Mouse (Mus musculus) layer of hippocampus, adult 9-10 months (tissue): ENCODE data around the gene Pstk.
"Not testable (repeated sequence)": the region's sequence is repeated elsewhere in the genome, so short reads cannot be mapped to it uniquely, and the experiment has no call there.

ENCODE experiments used
- DNase-seq: peaks from one replicate; pipeline ENCODE4 v3.0.0; 2022; ENCODE audit warnings: low spot score

Gene Pstk

DNA sequence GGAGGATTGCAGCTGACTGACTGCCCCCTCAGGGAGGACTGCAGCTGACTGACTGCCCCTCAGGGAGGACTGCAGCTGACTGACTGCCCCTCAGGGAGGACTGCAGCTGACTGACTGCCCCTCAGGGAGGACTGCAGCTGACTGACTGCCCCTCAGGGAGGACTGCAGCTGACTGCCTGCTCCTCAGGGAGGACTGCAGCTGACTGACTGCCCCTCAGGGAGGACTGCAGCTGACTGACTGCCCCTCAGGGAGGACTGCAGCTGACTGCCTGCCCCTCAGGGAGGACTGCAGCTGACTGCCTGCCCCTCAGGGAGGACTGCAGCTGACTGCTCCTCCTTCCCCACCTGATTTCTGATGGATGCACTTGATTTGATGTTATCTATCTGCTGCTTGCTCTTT lies 45.8 kb downstream of the Pstk start:
- DNase-seq: not testable (repeated sequence)

DNA sequence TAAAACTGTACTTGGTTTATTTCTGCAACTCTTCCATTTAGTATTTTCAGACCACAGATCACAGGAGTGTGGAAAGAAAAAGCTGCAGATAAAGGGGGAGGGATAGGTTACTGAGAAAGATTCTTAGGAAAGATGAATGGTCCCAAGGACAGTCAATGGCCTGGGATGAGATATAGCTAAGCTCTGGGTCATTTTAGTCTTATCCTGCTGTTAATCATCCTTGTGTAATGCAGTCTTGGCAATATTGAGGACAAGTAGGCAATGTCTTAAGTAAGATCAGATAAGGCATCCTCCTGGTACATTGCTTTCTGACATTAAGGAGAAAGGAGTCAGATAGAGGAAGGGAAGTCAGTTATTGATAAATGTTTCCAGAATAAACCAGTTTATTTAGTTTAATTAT lies 46.7 kb downstream of the Pstk start:
- no peak for DNase-seq

DNA sequence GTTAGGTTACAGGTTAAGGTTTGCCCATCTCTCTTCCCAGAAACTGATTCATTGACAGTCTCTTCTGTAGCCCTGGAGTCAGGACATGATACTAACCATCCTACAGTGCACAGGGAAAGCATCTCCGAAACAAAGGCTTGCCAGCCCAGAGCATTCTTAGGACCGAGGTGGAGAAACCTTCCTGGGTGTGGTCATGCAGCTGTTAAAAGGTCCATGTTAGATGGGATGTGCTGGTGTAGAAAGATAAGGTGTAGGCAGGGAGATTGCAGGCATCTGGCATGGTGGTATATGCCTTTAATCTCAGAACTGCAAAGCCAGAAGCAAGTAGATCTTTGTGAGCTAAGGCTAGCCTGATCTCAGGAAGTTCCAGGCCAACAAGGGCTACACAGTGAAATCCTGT lies 54.0 kb downstream of the Pstk start:
- no peak for DNase-seq

DNA sequence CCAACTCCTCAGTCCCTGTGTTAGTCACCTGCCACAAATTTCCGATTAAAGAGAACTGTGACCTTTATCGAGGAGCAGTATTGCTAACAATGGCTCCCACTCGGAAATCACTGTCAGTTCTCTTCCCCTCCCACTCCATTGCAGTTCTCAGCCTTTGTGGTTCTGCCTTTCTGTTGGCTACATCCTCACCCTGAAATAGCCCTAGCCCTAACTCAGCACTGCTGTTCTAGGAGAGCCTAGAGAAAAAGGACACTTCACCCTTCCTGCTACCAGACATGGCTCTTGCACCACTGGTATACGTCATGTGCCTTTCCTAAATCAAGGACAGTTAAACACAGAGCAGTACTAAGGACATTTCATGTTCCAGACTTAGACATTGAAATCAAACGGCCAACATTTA lies 56.4 kb downstream of the Pstk start:
- no peak for DNase-seq

DNA sequence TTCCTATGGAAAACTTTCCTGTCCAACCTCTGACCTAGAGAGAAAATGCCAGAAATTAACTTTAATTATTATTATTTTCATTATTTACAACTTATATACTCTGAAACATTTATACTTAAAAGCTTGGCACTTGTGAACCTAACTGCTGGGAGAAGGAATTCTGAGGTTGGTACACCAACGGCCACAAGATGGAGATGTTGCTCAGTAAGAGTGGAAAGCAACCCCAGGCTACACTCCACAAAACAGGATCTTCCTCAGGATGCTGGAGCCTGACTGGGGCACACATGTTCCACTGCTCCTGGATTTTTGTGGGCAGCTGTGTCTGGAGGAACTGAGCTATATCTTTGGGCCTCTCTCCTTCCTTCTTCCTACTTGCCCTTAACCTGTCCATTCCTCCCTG lies 61.3 kb downstream of the Pstk start:
- DNase-seq: no peak

DNA sequence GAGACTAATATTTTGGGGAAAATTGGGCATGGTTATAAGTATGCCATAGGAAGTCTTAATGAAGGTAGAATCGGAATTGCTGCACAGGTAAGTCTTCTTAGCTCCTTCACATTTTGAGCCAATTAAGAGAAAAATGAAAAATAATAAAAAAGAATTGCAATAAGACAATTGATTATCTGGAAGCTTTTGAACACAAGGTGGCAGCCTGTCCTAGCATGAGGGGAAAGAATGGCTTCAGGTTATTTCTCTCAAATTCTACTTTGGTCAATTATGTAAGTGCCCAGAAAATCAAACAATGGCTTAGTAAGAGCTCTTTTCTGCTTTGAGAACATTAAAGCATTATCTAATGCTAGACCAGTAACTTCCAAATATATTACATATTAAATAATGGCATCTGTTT lies 63.3 kb downstream of the Pstk start:
- DNase-seq: no peak

DNA sequence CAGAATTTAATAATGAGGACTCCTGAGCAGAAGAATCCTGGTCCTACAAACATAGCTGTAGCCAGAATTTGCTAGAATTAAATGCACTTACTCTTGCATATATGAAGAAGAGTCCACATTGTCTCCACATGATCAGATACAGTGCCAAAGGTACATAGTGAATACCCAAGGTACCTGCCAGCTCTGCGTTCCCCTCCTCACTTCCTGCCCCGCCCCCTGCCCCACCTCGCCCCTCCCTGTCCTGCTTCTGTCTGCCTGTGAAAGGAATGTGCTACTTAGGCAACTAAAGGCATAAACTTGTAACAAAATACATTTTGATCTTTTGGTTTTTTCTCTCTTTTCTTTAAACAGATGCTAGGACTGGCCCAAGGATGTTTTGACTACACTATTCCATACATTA lies 66.1 kb downstream of the Pstk start:
- DNase-seq: no peak
